Mouse (Mus musculus) liver, adult 2 months (tissue): Measurements from ENCODE around the gene Kcnab1.

Experiments
- CTCF ChIP-seq: fragments of 200-500 bp; IDR thresholded peaks from 2 replicates; pipeline ENCODE4 v1.5.1; 2011; ENCODE audit warnings: low read depth, low read length, control low read depth
- POLR2A ChIP-seq: fragments of 200-500 bp; IDR thresholded peaks from 2 replicates; pipeline ENCODE4 v1.6.1; 2011; ENCODE audit warnings: low read length, control low read depth; ENCODE audit not compliant: insufficient read depth; ENCODE audit errors: extremely low read depth

DNA sequence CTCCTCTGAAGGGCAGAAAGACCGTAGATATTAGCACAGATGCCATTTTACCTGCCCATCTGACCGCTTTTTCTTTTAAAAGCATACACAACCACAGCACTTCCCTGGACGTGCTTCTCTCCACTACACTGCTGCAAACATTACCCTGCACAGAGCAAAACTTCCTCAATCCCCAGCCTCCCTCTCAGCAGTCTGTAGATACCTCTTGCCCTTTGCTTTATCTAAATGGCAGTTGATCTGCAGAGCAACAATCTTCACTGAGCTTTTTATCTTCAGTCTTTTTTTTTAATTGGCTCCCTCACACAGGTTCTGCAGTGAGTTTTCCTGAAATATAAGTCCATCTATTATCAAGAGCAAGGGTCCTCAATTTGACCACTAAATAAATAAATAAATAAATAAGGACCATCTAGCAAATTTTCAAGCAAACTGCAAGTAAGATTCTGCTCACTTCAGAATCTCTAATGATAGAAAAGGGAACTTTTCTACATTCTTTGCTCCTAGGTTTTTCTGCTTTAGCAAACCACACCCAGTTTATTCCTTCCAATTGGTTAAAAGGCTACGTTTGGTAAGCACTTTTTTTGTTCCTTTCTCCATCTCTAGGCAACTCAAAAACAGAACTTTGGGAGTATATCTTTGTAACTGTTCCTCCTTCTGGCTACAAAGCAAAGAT, 287.8 kb downstream of the Kcnab1 start:
- TF ChIP-seq CTCF (no peak), POLR2A (no peak)
